Mouse (Mus musculus): ENCODE results near the gene Lgals8.

DNA sequence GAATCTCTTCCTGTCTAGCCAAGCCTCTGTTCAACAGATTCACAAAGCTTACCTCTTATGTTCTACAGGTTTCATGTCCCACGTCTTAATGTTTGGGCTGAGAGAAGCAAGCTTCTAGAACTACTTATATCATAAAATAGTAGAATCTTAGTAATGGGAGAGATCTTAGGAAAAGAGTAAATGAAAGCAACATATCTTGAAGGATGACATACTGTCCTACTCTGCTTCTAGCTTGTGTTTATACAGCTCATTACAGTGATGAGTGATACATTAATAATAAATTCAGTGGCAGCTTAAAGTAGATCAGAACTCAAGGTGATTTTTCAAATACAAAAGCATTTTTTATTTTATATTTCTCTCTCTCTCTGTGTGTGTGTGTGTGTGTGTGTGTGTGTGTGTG is at the start of gene Lgals8:
- TF ChIP-seq CEBPB (IDR thresholded peaks at IDR 0.05; ENCODE audit: insufficient read depth, poor library complexity, severe bottlenecking) (no peak), POLR2A (IDR thresholded peaks at IDR 0.05; ENCODE audit: insufficient read length, low read depth) (no peak), MYOD1 (IDR thresholded peaks at IDR 0.05; ENCODE audit: control insufficient read depth in 1 of 3, insufficient read length in 2 of 3, low read depth in 2 of 3) (no peak), POLR2AphosphoS2 (IDR thresholded peaks at IDR 0.05; ENCODE audit: insufficient read length, low read depth) (no peak), MAX (IDR thresholded peaks at IDR 0.05; ENCODE audit: low read depth) (no peak), USF1 (IDR thresholded peaks at IDR 0.05; ENCODE audit: low read depth) (no peak), SRF (IDR thresholded peaks at IDR 0.05; ENCODE audit: control insufficient read depth, insufficient read length, low read depth) (no peak)

Data from myocyte (in vitro differentiated cells).